Comparison of ENCODE assay signal across 16 mouse cellular contexts in the genomic region with DNA sequence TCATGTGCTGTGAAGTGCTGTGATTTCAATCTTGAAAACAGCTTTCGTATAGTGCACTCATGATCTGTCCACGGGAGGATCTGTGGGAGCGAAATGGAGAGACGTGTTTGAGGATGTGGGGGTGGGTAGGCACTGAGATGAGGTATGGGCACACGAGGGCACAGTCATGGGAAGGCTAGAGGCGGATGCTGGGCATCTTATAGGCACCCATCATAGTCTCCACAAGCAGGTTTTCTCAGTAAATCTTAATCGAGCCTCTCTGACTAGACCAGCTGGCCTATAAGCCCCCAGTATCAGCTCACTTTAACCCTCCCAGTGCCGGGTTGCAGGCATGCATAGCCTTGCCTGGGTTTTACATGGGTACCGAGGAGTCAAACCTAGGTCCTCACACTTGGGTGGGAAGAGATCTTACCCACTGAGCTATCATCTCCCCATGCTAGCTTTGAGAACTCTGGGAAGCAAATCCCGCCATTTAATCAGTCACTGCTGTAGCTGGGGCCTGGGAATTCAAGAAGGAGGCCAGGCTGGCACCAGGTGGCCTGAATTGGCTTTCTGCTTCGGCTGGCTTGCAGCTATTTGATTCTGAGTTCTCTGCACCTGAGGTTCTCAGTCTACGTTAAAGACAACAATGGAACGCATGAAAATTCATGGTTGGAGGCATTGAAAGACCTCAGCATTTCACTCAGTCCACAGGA. TPM values are rescaled to one million over a fixed set of nuclear protein-coding genes. Genes with fewer than 3 reads are reported as not detected.
DNase-seq lines count a peak whose midpoint lies in the region; ATAC-seq lines count a peak whose summit lies in the region.
"Had no signal": no experiment of that assay in that cellular context is flagged by ENCODE, and none has a peak within 500 bp of the region (broad histone marks: within the 10 kb centered on the region; RNA-seq: fewer than 3 reads in every experiment).

No protein-coding gene starts in this region.

- DNase-seq in embryonic facial prominence, embryonic 11.5 days (ENCODE audit: low spot score): no peak
- no peak for DNase-seq in embryonic facial prominence, embryonic 10.5 days (ENCODE audit: low spot score)
- DNase-seq in kidney, postnatal 25 days: no peak
- no peak for DNase-seq in gastrocnemius, adult 18-20 months (ENCODE audit: low spot score)
- DNase-seq: cerebellum, adult 18-20 months; gastrocnemius, postnatal 14 days; thymus, postnatal 25 days had no signal

- no peaks in the 10 kb centered on the region for H3K9me3 ChIP-seq in embryonic facial prominence, embryonic 11.5 days (replicated peaks; ENCODE audit: control insufficient read depth, low read length)
- H3K9me3 ChIP-seq in embryonic facial prominence, embryonic 10.5 days: no peaks in the 10 kb centered on the region
- H3K9me3 ChIP-seq in kidney, embryonic 16.5 days (ENCODE audit: low read length): no peaks in the 10 kb centered on the region
- H3K9me3 ChIP-seq in embryonic facial prominence, embryonic 13.5 days: no peaks in the 10 kb centered on the region
- H3K9me3 ChIP-seq in midbrain, embryonic 15.5 days: no peaks in the 10 kb centered on the region
- H3K9me3 ChIP-seq: forebrain, embryonic 10.5 days; liver, embryonic 15.5 days; stomach, embryonic 15.5 days had no signal

- 69% methylated on average over 13 of the region's 13 CpGs for WGBS in embryonic facial prominence, embryonic 11.5 days
- 72% methylated on average over 13 of the region's 13 CpGs for WGBS in embryonic facial prominence, embryonic 10.5 days
- WGBS in kidney, embryonic 16.5 days: 61% methylated on average over 13 of the region's 13 CpGs
- 62% methylated on average over 13 of the region's 13 CpGs for WGBS in embryonic facial prominence, embryonic 13.5 days
- WGBS in midbrain, embryonic 15.5 days: 49% methylated on average over 13 of the region's 13 CpGs

- no peaks in the 10 kb centered on the region for H3K4me1 ChIP-seq in embryonic facial prominence, embryonic 11.5 days (ENCODE audit: control insufficient read depth, insufficient read depth, low read length)
- no peaks in the 10 kb centered on the region for H3K4me1 ChIP-seq in embryonic facial prominence, embryonic 10.5 days
- no peaks in the 10 kb centered on the region for H3K4me1 ChIP-seq in kidney, embryonic 16.5 days (ENCODE audit: insufficient read depth, low read length)
- H3K4me1 ChIP-seq in embryonic facial prominence, embryonic 13.5 days: 0 out of 2 replicates have a peak, but pooled peaks cover 6% of the 10 kb centered on the region
- H3K4me1 ChIP-seq in midbrain, embryonic 15.5 days: no peaks in the 10 kb centered on the region
- H3K4me1 ChIP-seq: liver, embryonic 15.5 days; stomach, embryonic 15.5 days had no signal

- no peak overlapping the region for H3K4me2 ChIP-seq in embryonic facial prominence, embryonic 11.5 days (ENCODE audit: low read depth, low read length)
- H3K4me2 ChIP-seq in kidney, embryonic 16.5 days (replicated peaks; ENCODE audit: low read depth, low read length): 0 out of 2 replicates have a peak overlapping the region, but pooled peaks have one; percentile 13
- H3K4me2 ChIP-seq in embryonic facial prominence, embryonic 13.5 days: 0 out of 2 replicates have a peak overlapping the region, but pooled peaks have one; percentile 16
- H3K4me2 ChIP-seq in midbrain, embryonic 15.5 days: no peak overlapping the region
- H3K4me2 ChIP-seq: liver, embryonic 15.5 days; stomach, embryonic 15.5 days had no signal

- H3K9ac ChIP-seq in embryonic facial prominence, embryonic 11.5 days (replicated peaks; ENCODE audit: low read length): no peak overlapping the region; the same call in 1 of the 2 replicates
- no peak overlapping the region for H3K9ac ChIP-seq in kidney, embryonic 16.5 days (replicated peaks; ENCODE audit: low read length)
- H3K9ac ChIP-seq in embryonic facial prominence, embryonic 13.5 days: no peak overlapping the region
- H3K9ac ChIP-seq in midbrain, embryonic 15.5 days: no peak overlapping the region
- H3K9ac ChIP-seq: liver, embryonic 15.5 days; stomach, embryonic 15.5 days had no signal

- no peaks in the 10 kb centered on the region for H3K36me3 ChIP-seq in embryonic facial prominence, embryonic 11.5 days (replicated peaks; ENCODE audit: control insufficient read depth, insufficient read depth, low read depth, low read length)
- H3K36me3 ChIP-seq in embryonic facial prominence, embryonic 10.5 days (replicated peaks): no peaks in the 10 kb centered on the region
- no peaks in the 10 kb centered on the region for H3K36me3 ChIP-seq in kidney, embryonic 16.5 days (ENCODE audit: insufficient read depth, low read length)
- H3K36me3 ChIP-seq in embryonic facial prominence, embryonic 13.5 days: no peaks in the 10 kb centered on the region
- no peaks in the 10 kb centered on the region for H3K36me3 ChIP-seq in midbrain, embryonic 15.5 days (replicated peaks)
- H3K36me3 ChIP-seq: forebrain, embryonic 10.5 days; liver, embryonic 15.5 days; stomach, embryonic 15.5 days had no signal

- no peak overlapping the region for H3K4me3 ChIP-seq in embryonic facial prominence, embryonic 11.5 days (ENCODE audit: low read depth, low read length)
- H3K4me3 ChIP-seq in embryonic facial prominence, embryonic 10.5 days: no peak overlapping the region
- no peak overlapping the region for H3K4me3 ChIP-seq in kidney, embryonic 16.5 days (ENCODE audit: low read length)
- no peak overlapping the region for H3K4me3 ChIP-seq in embryonic facial prominence, embryonic 13.5 days
- no peak overlapping the region for H3K4me3 ChIP-seq in midbrain, embryonic 15.5 days
- H3K4me3 ChIP-seq: forebrain, embryonic 10.5 days; liver, embryonic 15.5 days; stomach, embryonic 15.5 days had no signal

- ATAC-seq in embryonic facial prominence, embryonic 11.5 days (replicated peaks; ENCODE audit: insufficient number of reproducible peaks, low FRiP score, low TSS enrichment, low read depth): peak; percentile 44
- no peak; the same call in 1 of the 2 replicates for ATAC-seq in kidney, embryonic 16.5 days (ENCODE audit: low FRiP score, low TSS enrichment)
- ATAC-seq in embryonic facial prominence, embryonic 13.5 days (ENCODE audit: insufficient number of reproducible peaks, insufficient read depth, low FRiP score, low TSS enrichment, low read depth): no peak
- ATAC-seq in midbrain, embryonic 15.5 days (replicated peaks): 0 out of 2 replicates have a peak, but pooled peaks have one; percentile 37
- no peak for ATAC-seq in megakaryocyte, adult 5-6 weeks (ENCODE audit: poor library complexity, severe bottlenecking)

- no peaks in the 10 kb centered on the region for H3K27me3 ChIP-seq in embryonic facial prominence, embryonic 11.5 days (ENCODE audit: control insufficient read depth, insufficient read depth, low read length)
- H3K27me3 ChIP-seq in embryonic facial prominence, embryonic 10.5 days (replicated peaks; ENCODE audit: low read depth, poor library complexity, severe bottlenecking): no peaks in the 10 kb centered on the region
- H3K27me3 ChIP-seq in kidney, embryonic 16.5 days (ENCODE audit: insufficient read depth, low read length): no peaks in the 10 kb centered on the region
- 0 out of 2 replicates have a peak, but pooled peaks cover 3% of the 10 kb centered on the region for H3K27me3 ChIP-seq in embryonic facial prominence, embryonic 13.5 days
- no peaks in the 10 kb centered on the region for H3K27me3 ChIP-seq in midbrain, embryonic 15.5 days (replicated peaks)
- H3K27me3 ChIP-seq: liver, embryonic 15.5 days; stomach, embryonic 15.5 days had no signal

- no peak overlapping the region for H3K27ac ChIP-seq in embryonic facial prominence, embryonic 11.5 days (replicated peaks; ENCODE audit: low read depth, low read length)
- H3K27ac ChIP-seq in embryonic facial prominence, embryonic 10.5 days (replicated peaks): no peak overlapping the region
- H3K27ac ChIP-seq in kidney, embryonic 16.5 days (ENCODE audit: low read length): no peak overlapping the region
- no peak overlapping the region for H3K27ac ChIP-seq in embryonic facial prominence, embryonic 13.5 days
- no peak overlapping the region for H3K27ac ChIP-seq in midbrain, embryonic 15.5 days
- H3K27ac ChIP-seq: forebrain, embryonic 10.5 days; liver, embryonic 15.5 days; stomach, embryonic 15.5 days had no signal

RNA-seq across cellular contexts. Expression of gene Cfap58, which starts 51.6 kb away (rescaled TPM):
- polyA plus RNA-seq in embryonic facial prominence, embryonic 11.5 days (2014; fragmentation: Nextera tagmentation; extraction: Ambion mirVana): 0.10 TPM in 1 of 2 replicates, not detected in the other
- not detected in 2 replicates for polyA plus RNA-seq in embryonic facial prominence, embryonic 10.5 days (2016; fragmentation: Nextera tagmentation; extraction: Ambion mirVana)
- polyA plus RNA-seq in kidney, embryonic 16.5 days (2015; fragmentation: Nextera tagmentation; extraction: Ambion mirVana): 0.06 TPM in 2 replicates
- 0.17 and 0.39 TPM in 2 replicates for polyA plus RNA-seq in embryonic facial prominence, embryonic 13.5 days (2015; fragmentation: Nextera tagmentation; extraction: Ambion mirVana)
- 0.41 and 0.65 TPM in 2 replicates for polyA plus RNA-seq in midbrain, embryonic 15.5 days (2015; fragmentation: Nextera tagmentation; extraction: Ambion mirVana)
- not detected in 2 replicates for total RNA-seq in megakaryocyte, adult 5-6 weeks (2015)
- not detected in 2 replicates for total RNA-seq in megakaryocyte, adult 5-6 weeks (2017)
- total RNA-seq in gastrocnemius, adult 18-20 months (2021): not detected
- total RNA-seq: gastrocnemius, postnatal 14 days; monocyte, adult 5-6 weeks had no signal
- polyA plus RNA-seq: forebrain, embryonic 10.5 days; intestine, embryonic 14.5 days; liver, embryonic 15.5 days; stomach, embryonic 15.5 days had no signal

Comparison
In these comparisons a context has a peak if more than half of its experiments do, and no peak if none do; other contexts are left out.
1. ATAC-seq: peak in embryonic facial prominence, embryonic 11.5 days (single experiment) and midbrain, embryonic 15.5 days (single experiment); none in kidney, embryonic 16.5 days (single experiment), embryonic facial prominence, embryonic 13.5 days (single experiment) and megakaryocyte, adult 5-6 weeks (single experiment).
2. H3K4me2 ChIP-seq: peak in kidney, embryonic 16.5 days (single experiment) and embryonic facial prominence, embryonic 13.5 days (single experiment); none in embryonic facial prominence, embryonic 11.5 days (single experiment) and midbrain, embryonic 15.5 days (single experiment).